Mouse (Mus musculus): ENCODE results near the gene Gm4141. TPM values are rescaled to one million over a fixed set of nuclear protein-coding genes. Genes with fewer than 3 reads are reported as not detected.
"Not testable (repeated sequence)": the region's sequence is repeated elsewhere in the genome, so short reads cannot be mapped to it uniquely, and the experiment has no call there.

Gm4141 gene
- not detected in 2 replicates for polyA plus RNA-seq (2011; ENCODE audit: insufficient read depth, insufficient read length, low replicate concordance, missing spikeins)

- not testable (repeated sequence) for H3K27ac ChIP-seq (ENCODE audit: control insufficient read depth, insufficient read depth, low read depth, low read length, poor library complexity); H3K4me3 ChIP-seq (replicated peaks; ENCODE audit: control insufficient read depth, low read depth, low read length); H3K4me1 ChIP-seq (ENCODE audit: control insufficient read depth, insufficient read depth, low read length)
- WGBS: no CpG with 5 or more reads among the region's 3 CpGs
Observed at GRCm38 (mm10) chr7:20576141-20576540, at the start of gene Gm4141. Gene Gm4141, minus strand, starts transcription at chr7:20576241.

GRCm38 (mm10) chr7:20598921-20599320 lies 22.9 kb upstream of the Gm4141 start, which contains the start of gene Gm4513:
Gene Gm4513, minus strand, starts transcription at chr7:20599021.
- not testable (repeated sequence) for H3K4me1 ChIP-seq (ENCODE audit: control insufficient read depth, insufficient read depth, low read length); H3K4me3 ChIP-seq (replicated peaks; ENCODE audit: control insufficient read depth, low read depth, low read length); H3K27ac ChIP-seq (ENCODE audit: control insufficient read depth, insufficient read depth, low read depth, low read length, poor library complexity)
- WGBS: 87% methylated on average over 3 of the region's 5 CpGs

- no CpG with 5 or more reads among the region's 1 CpGs for WGBS
- H3K4me3 ChIP-seq (replicated peaks; ENCODE audit: control insufficient read depth, low read depth, low read length): not testable (repeated sequence)
Observed at GRCm38 (mm10) chr7:20545657-20546056, 30.4 kb downstream of the Gm4141 start, which contains the start of gene Gm5726. Gene Gm5726, minus strand, starts transcription at chr7:20545757.

GRCm38 (mm10) chr7:20533537-20533936 lies 42.5 kb downstream of the Gm4141 start, which contains the start of gene Vmn1r104:
Gene Vmn1r104, plus strand, starts transcription at chr7:20533837.
- no CpG with 5 or more reads among the region's 3 CpGs for WGBS
- not testable (repeated sequence) for H3K27ac ChIP-seq (ENCODE audit: control insufficient read depth, insufficient read depth, low read depth, low read length, poor library complexity); H3K4me3 ChIP-seq (replicated peaks; ENCODE audit: control insufficient read depth, low read depth, low read length); H3K4me1 ChIP-seq (ENCODE audit: control insufficient read depth, insufficient read depth, low read length)

More at GRCm38 (mm10) chr7:20545657-20546056, 30.4 kb downstream of the Gm4141 start, which contains the start of gene Gm5726:
- H3K27ac ChIP-seq (ENCODE audit: control insufficient read depth, insufficient read depth, low read depth, low read length, poor library complexity); H3K4me1 ChIP-seq (ENCODE audit: control insufficient read depth, insufficient read depth, low read length): not testable (repeated sequence)

Other genes starting within 250 kb of the Gm4141 start
- gene Gm4133, start 242.2 kb downstream of the Gm4141 start, polyA plus RNA-seq (2011; ENCODE audit: insufficient read depth, insufficient read length, low replicate concordance, missing spikeins): not detected in 2 replicates
- not detected in 2 replicates for gene Gm5728, start 200.8 kb downstream of the Gm4141 start, polyA plus RNA-seq (2011; ENCODE audit: insufficient read depth, insufficient read length, low replicate concordance, missing spikeins)
- gene Vmn1r100, start 158.3 kb downstream of the Gm4141 start, polyA plus RNA-seq (2011; ENCODE audit: insufficient read depth, insufficient read length, low replicate concordance, missing spikeins): not detected in 2 replicates
- gene Vmn1r101, start 133.6 kb downstream of the Gm4141 start, polyA plus RNA-seq (2011; ENCODE audit: insufficient read depth, insufficient read length, low replicate concordance, missing spikeins): not detected in 2 replicates
- gene Gm10670, start 101.3 kb downstream of the Gm4141 start, polyA plus RNA-seq (2011; ENCODE audit: insufficient read depth, insufficient read length, low replicate concordance, missing spikeins): not detected in 2 replicates
- not detected in 2 replicates for gene Vmn1r103, start 65.7 kb downstream of the Gm4141 start, polyA plus RNA-seq (2011; ENCODE audit: insufficient read depth, insufficient read length, low replicate concordance, missing spikeins)
- not detected in 2 replicates for gene Vmn1r104, start 42.4 kb downstream of the Gm4141 start, polyA plus RNA-seq (2011; ENCODE audit: insufficient read depth, insufficient read length, low replicate concordance, missing spikeins)
- not detected in 2 replicates for gene Gm5726, start 30.5 kb downstream of the Gm4141 start, polyA plus RNA-seq (2011; ENCODE audit: insufficient read depth, insufficient read length, low replicate concordance, missing spikeins)
- not detected in 2 replicates for gene Gm4513, start 22.8 kb upstream of the Gm4141 start, polyA plus RNA-seq (2011; ENCODE audit: insufficient read depth, insufficient read length, low replicate concordance, missing spikeins)
- not detected in 2 replicates for gene Vmn1r107, start 92.7 kb upstream of the Gm4141 start, polyA plus RNA-seq (2011; ENCODE audit: insufficient read depth, insufficient read length, low replicate concordance, missing spikeins)
- gene Vmn1r111, start 127.0 kb upstream of the Gm4141 start, polyA plus RNA-seq (2011; ENCODE audit: insufficient read depth, insufficient read length, low replicate concordance, missing spikeins): not detected in 2 replicates
- not detected in 2 replicates for gene Gm10668, start 154.4 kb upstream of the Gm4141 start, polyA plus RNA-seq (2011; ENCODE audit: insufficient read depth, insufficient read length, low replicate concordance, missing spikeins)
- not detected in 2 replicates for gene Vmn1r112, start 194.9 kb upstream of the Gm4141 start, polyA plus RNA-seq (2011; ENCODE audit: insufficient read depth, insufficient read length, low replicate concordance, missing spikeins)
- not detected in 2 replicates for gene Vmn1r113, start 211.0 kb upstream of the Gm4141 start, polyA plus RNA-seq (2011; ENCODE audit: insufficient read depth, insufficient read length, low replicate concordance, missing spikeins)
- gene Vmn1r114, start 235.9 kb upstream of the Gm4141 start, polyA plus RNA-seq (2011; ENCODE audit: insufficient read depth, insufficient read length, low replicate concordance, missing spikeins): not detected in 2 replicates